Mouse (Mus musculus) gastrocnemius, adult 8-10 months (tissue): ENCODE results near the gene Mei1. TPM values are rescaled to one million over a fixed set of nuclear protein-coding genes. Genes with fewer than 3 reads are reported as not detected.

ENCODE experiments used
- DNase-seq, 2 experiments: peaks; one replicate each; pipeline ENCODE4 v3.0.0; 2022; ENCODE audit warnings: low spot score in 2 of 2
- total RNA-seq, 4 experiments: library from RNA; stranded (reverse); gene quantifications; 2 replicates each; pipeline ENCODE4 v1.2.4; 2022

The Mei1 gene
- total RNA-seq, 4 experiments from 2014 or later = not detected

DNA sequence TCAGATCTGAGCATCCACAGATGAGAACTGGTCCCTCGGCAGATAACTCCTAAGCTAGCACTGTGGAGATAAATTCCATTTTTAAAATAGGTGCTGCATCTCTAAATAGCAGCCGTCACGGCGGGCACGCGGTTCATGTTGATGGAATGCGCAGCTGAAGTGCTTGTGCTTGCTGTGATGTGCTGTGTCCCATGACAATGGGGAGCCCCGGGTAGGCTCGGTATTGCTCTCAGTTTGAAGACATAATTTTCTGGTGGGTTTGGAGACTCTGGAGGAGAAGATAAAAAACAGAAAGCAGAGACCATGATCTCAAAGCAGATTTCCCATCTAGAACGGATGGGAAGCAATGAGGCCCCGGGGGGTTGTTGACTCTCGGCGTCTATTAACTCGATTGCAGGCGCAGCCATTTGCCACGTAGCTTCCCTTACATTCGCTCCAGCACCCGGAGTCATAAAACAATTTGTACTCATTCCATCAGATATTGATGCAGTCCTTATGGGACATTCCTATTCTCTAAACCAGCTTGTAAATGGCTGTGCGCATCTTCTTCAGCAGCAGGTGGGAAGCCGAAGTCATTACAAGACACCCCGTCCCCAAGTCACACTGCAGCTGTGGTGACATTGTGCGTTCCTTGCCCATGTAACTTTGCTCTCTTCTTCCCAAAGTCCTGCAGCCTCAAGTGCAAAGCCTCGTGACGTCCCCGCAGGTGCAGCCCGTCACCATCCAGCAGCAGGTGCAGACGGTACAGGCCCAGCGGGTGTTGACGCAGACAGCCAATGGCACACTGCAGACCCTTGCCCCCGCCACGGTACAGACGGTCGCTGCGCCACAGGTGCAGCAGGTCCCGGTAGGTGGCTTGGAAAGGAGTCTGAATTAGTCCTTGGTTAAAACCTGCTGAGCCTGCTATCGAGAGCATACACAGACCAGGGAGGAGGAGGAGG, 100.9 kb downstream of the Mei1 start:
- no peak for DNase-seq

DNA sequence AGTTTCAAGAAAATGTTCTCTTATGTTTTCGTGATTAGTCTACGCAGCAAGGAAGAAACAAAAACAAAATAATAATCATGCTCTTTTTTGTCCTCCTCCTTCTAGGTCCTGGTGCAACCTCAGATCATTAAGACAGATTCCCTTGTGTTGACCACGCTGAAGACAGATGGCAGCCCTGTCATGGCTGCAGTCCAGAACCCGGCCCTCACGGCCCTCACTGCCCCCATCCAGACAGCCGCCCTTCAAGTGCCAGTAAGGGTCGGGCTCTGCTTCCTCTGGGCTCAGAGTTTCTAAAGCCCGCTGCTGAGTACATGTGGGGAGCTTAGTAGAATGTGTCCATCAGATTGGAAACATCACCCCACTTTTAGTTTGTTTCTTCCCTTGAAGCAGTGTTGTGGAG, 102.9 kb downstream of the Mei1 start:
- DNase-seq = no peak

DNA sequence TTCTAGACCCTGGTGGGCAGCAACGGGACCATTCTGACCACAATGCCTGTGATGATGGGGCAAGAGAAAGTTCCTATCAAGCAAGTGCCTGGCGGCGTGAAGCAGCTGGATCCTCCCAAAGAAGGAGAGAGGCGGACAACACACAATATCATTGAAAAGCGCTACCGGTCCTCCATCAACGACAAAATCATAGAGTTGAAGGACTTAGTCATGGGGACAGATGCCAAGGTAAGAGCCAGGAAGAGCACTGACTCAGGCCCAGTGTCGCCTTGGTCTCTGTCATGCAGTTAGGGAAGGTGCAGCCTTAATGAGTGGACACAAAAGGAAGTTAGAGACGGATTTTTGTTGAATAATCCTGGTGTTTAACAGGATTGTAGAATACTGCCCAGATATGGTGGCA, 105.3 kb downstream of the Mei1 start:
- DNase-seq = no peak

Other genes starting within 250 kb of the Mei1 start
- 100 to 1,000 TPM; 111 to 127 (median 125) TPM for gene Tob2, start 211.2 kb upstream of the Mei1 start, total RNA-seq
- gene Phf5a, start 198.1 kb upstream of the Mei1 start, total RNA-seq = 10 to 100 TPM; 39.0 to 44.3 (median 39.3) TPM
- 1,000 to 10,000 TPM; 1,068 to 1,166 (median 1,137) TPM for gene Aco2, start 197.7 kb upstream of the Mei1 start, total RNA-seq
- gene Polr3h, start 143.8 kb upstream of the Mei1 start, total RNA-seq = 10 to 100 TPM in 1 of 4 experiments, 1 to 10 TPM in 3; 7.2 to 10.2 (median 8.2) TPM
- gene Csdc2, start 133.2 kb upstream of the Mei1 start, total RNA-seq = 1 to 10 TPM in 2 of 4 experiments, under 1 TPM in 2; 0.67 to 1.9 (median 0.90) TPM
- 10 to 100 TPM; 15.6 to 17.9 (median 15.9) TPM for gene Pmm1, start 109.1 kb upstream of the Mei1 start, total RNA-seq
- not detected for gene 1700029P11Rik, start 89.5 kb upstream of the Mei1 start, total RNA-seq
- gene Xrcc6, start 82.2 kb upstream of the Mei1 start, total RNA-seq = 10 to 100 TPM; 20.6 to 24.5 (median 24.2) TPM
- gene Desi1, start 36.1 kb upstream of the Mei1 start, total RNA-seq = 10 to 100 TPM; 14.9 to 18.4 (median 17.5) TPM
- gene Snu13, start 22.4 kb upstream of the Mei1 start, total RNA-seq = 10 to 100 TPM; 44.8 to 55.5 (median 51.4) TPM
- not detected for gene 4930407I10Rik, start 10.8 kb upstream of the Mei1 start, total RNA-seq
- 10 to 100 TPM in 2 of 4 experiments, 1 to 10 TPM in 2; 6.8 to 14.2 (median 8.6) TPM for gene Ccdc134, start 57.9 kb downstream of the Mei1 start, total RNA-seq
- gene Srebf2, start 77.2 kb downstream of the Mei1 start, total RNA-seq = 10 to 100 TPM in 1 of 4 experiments, 1 to 10 TPM in 3; 8.4 to 11.5 (median 9.7) TPM
- not detected for gene Shisa8, start 142.8 kb downstream of the Mei1 start, total RNA-seq
- not detected for gene Tnfrsf13c, start 154.4 kb downstream of the Mei1 start, total RNA-seq
- not detected for gene Cenpm, start 174.8 kb downstream of the Mei1 start, total RNA-seq
- not detected for gene 1500009C09Rik, start 182.4 kb downstream of the Mei1 start, total RNA-seq
- gene Sept3, start 204.9 kb downstream of the Mei1 start, total RNA-seq = under 1 TPM; 0.10 to 0.63 (median 0.38) TPM
- gene Wbp2nl, start 229.0 kb downstream of the Mei1 start, total RNA-seq = not detected